Mouse (Mus musculus): ENCODE data around the gene Fibp. TPM values are rescaled to one million over a fixed set of nuclear protein-coding genes. Genes with fewer than 3 reads are reported as not detected.

Gene Fibp
- polyA plus RNA-seq, 1 experiment from 2014 or later, result 151 TPM

DNA sequence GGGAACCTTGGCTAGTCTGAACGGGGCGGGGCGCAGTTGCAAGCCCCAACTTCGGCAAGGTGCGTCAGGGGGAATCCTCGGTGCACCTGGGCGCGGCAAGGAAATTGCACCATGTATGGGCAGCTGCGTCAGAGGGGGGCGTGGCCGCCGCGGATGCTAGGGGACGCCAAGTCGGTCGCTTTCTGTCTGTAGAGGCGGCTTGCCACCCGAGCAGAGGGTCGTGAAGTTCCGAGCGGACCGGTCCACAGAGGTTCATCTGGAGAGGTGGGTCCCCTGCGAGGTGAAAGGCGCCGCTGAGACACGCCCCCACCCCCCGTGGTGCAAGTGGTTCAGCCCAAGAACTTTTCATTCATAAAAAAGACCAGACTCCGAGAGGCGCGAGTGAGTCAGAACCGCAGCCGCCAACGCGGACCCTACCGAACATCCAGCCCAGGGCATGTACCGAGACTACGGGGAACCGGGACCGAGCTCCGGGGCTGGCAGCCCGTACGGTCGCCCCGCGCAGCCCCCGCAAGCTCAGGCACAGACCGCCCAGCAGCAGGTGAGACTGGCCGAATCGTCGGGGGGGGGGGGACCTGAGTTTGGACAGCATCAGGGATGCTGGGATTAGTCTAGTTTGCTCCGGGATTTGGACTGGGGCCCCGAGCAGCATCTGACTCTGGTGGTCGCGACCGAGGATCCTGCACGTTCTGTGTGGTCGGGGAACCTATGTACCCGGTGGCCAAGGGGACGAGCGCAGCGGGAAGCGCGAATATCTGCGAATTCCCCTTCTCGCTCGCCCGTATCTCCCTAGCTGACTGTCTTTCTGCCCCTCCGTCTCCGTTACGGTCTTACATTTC is 12.7 kb upstream of the Fibp start, which contains the start of gene Fosl1:
TSS of gene Fosl1 (plus strand) at position 33 of the 839 bp plus-strand sequence.
- WGBS, result under 1% methylated on average over 70 of the region's 70 CpGs
- peak; percentile 72 for ATAC-seq (ENCODE audit: low FRiP score)
- Histone ChIP-seq H3K27ac (no peak within 1 kb of the TSS), H3K9me3 (ENCODE audit: control insufficient read depth, low read length) (no peaks in the 10 kb centered on the region), H3K4me2 (replicated peaks) (peak within 1 kb of the TSS; percentile 86), H3K27me3 (ENCODE audit: control insufficient read depth, insufficient read depth, low read length) (peaks cover 61% of the 10 kb centered on the region), H3K9ac (peak within 1 kb of the TSS; percentile 44), H3K36me3 (replicated peaks; ENCODE audit: control insufficient read depth, insufficient read depth) (no peaks in the 10 kb centered on the region; the same call in 1 of the 2 replicates), H3K4me3 (replicated peaks; ENCODE audit: low read length) (peak within 1 kb of the TSS; percentile 48), H3K4me1 (replicated peaks; ENCODE audit: control insufficient read depth, insufficient read depth, low read length) (peaks cover 10% of the 10 kb centered on the region; the same call in 1 of the 2 replicates)
- peak; percentile 63 for DNase-seq (ENCODE audit: low spot score)

- H3K4me2 ChIP-seq (replicated peaks), result peak overlapping the region; percentile 86
- H3K36me3 ChIP-seq (replicated peaks; ENCODE audit: control insufficient read depth, insufficient read depth), result peaks cover 3% of the 10 kb centered on the region; the same call in 1 of the 2 replicates
- peak overlapping the region; percentile 44; the same call in 1 of the 2 replicates for H3K9ac ChIP-seq
- peaks cover 61% of the 10 kb centered on the region for H3K27me3 ChIP-seq (ENCODE audit: control insufficient read depth, insufficient read depth, low read length)
- peak overlapping the region; percentile 48 for H3K4me3 ChIP-seq (replicated peaks; ENCODE audit: low read length)
- H3K4me1 ChIP-seq (replicated peaks; ENCODE audit: control insufficient read depth, insufficient read depth, low read length), result peaks cover 10% of the 10 kb centered on the region; the same call in 1 of the 2 replicates
- WGBS, result 8% methylated on average over 36 of the region's 36 CpGs
- ATAC-seq (ENCODE audit: low FRiP score), result no peak
- no peak overlapping the region for H3K27ac ChIP-seq
- no peaks in the 10 kb centered on the region for H3K9me3 ChIP-seq (ENCODE audit: control insufficient read depth, low read length)
- DNase-seq (ENCODE audit: low spot score), result no peak
Observed at GRCm38 (mm10) chr19:5448354-5449150, 11.9 kb upstream of the Fibp start.

- Histone ChIP-seq H3K9me3 (ENCODE audit: control insufficient read depth, low read length) (no peaks in the 10 kb centered on the region), H3K36me3 (replicated peaks; ENCODE audit: control insufficient read depth, insufficient read depth) (peaks cover 14% of the 10 kb centered on the region), H3K27me3 (ENCODE audit: control insufficient read depth, insufficient read depth, low read length) (peaks cover 60% of the 10 kb centered on the region), H3K27ac (no peak overlapping the region), H3K9ac (no peak overlapping the region), H3K4me3 (replicated peaks; ENCODE audit: low read length) (no peak overlapping the region), H3K4me1 (replicated peaks; ENCODE audit: control insufficient read depth, insufficient read depth, low read length) (peaks cover 10% of the 10 kb centered on the region; the same call in 1 of the 2 replicates), H3K4me2 (replicated peaks) (no peak overlapping the region)
- WGBS, result 91% methylated on average over 3 of the region's 3 CpGs
- ATAC-seq (ENCODE audit: low FRiP score), result no peak
- DNase-seq (ENCODE audit: low spot score), result no peak
Observed at GRCm38 (mm10) chr19:5449673-5450072, 10.7 kb upstream of the Fibp start.

DNA sequence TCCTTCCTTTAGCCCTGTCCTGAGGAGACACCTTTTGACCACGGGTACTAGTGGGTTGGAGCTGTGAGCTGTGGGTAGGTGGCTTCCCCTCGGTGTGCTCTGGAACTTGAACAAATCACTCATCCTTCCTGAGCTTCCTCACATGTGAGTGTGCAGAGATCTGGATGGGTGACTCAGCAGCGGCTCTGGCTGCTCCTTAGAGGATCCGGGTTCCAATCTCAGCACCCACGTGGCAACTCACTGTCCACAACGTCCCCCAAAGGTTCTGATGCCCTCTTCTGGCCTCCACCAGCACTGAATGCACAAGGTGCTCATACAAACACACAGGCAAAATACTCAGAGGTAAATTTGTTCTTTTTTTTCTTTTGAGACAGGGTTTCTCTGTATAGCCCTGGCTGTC is 8.6 kb upstream of the Fibp start:
- no peak for ATAC-seq (ENCODE audit: low FRiP score)
- H3K27me3 ChIP-seq (ENCODE audit: control insufficient read depth, insufficient read depth, low read length), result peaks cover 42% of the 10 kb centered on the region
- DNase-seq (ENCODE audit: low spot score), result no peak
- H3K9me3 ChIP-seq (ENCODE audit: control insufficient read depth, low read length), result no peaks in the 10 kb centered on the region
- H3K4me3 ChIP-seq (replicated peaks; ENCODE audit: low read length), result no peak overlapping the region
- no peak overlapping the region for H3K4me2 ChIP-seq (replicated peaks)
- WGBS, result 75% methylated on average over 6 of the region's 6 CpGs
- H3K4me1 ChIP-seq (replicated peaks; ENCODE audit: control insufficient read depth, insufficient read depth, low read length), result peaks cover 28% of the 10 kb centered on the region
- H3K9ac ChIP-seq, result no peak overlapping the region
- no peak overlapping the region for H3K27ac ChIP-seq
- peaks cover 14% of the 10 kb centered on the region for H3K36me3 ChIP-seq (replicated peaks; ENCODE audit: control insufficient read depth, insufficient read depth)

DNA sequence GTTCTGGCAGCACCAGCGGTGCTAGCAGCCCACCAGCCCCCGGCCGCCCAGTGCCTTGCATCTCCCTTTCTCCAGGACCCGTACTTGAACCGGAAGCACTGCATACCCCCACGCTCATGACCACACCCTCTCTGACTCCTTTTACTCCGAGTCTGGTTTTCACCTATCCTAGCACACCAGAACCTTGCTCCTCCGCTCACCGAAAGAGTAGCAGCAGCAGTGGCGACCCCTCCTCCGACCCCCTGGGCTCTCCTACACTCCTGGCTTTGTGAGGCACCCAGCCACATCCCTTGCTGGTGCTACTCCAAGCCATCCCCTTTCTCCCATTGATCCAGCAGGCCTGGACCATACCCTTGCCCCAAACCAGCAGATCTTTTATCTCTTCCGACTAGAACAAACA is 5.4 kb upstream of the Fibp start:
- Histone ChIP-seq H3K4me3 (replicated peaks; ENCODE audit: low read length) (peak overlapping the region; percentile 70; the same call in 1 of the 2 replicates), H3K27ac (no peak overlapping the region), H3K9ac (peak overlapping the region; percentile 81), H3K4me2 (replicated peaks) (peak overlapping the region; percentile 94), H3K4me1 (replicated peaks; ENCODE audit: control insufficient read depth, insufficient read depth, low read length) (peaks cover 29% of the 10 kb centered on the region), H3K27me3 (ENCODE audit: control insufficient read depth, insufficient read depth, low read length) (peaks cover 10% of the 10 kb centered on the region; the same call in 1 of the 2 replicates), H3K36me3 (replicated peaks; ENCODE audit: control insufficient read depth, insufficient read depth) (peaks cover 14% of the 10 kb centered on the region), H3K9me3 (ENCODE audit: control insufficient read depth, low read length) (no peaks in the 10 kb centered on the region)
- no peak for DNase-seq (ENCODE audit: low spot score)
- 85% methylated on average over 12 of the region's 12 CpGs for WGBS
- no peak for ATAC-seq (ENCODE audit: low FRiP score)

- Histone ChIP-seq H3K4me3 (replicated peaks; ENCODE audit: low read length) (peak overlapping the region; percentile 70), H3K4me1 (replicated peaks; ENCODE audit: control insufficient read depth, insufficient read depth, low read length) (peaks cover 30% of the 10 kb centered on the region), H3K27me3 (ENCODE audit: control insufficient read depth, insufficient read depth, low read length) (peaks cover 5% of the 10 kb centered on the region; the same call in 1 of the 2 replicates), H3K9me3 (ENCODE audit: control insufficient read depth, low read length) (no peaks in the 10 kb centered on the region), H3K27ac (peak overlapping the region; percentile 94), H3K4me2 (replicated peaks) (peak overlapping the region; percentile 94), H3K9ac (peak overlapping the region; percentile 81), H3K36me3 (replicated peaks; ENCODE audit: control insufficient read depth, insufficient read depth) (peaks cover 14% of the 10 kb centered on the region)
- no peak for DNase-seq (ENCODE audit: low spot score)
- no peak for ATAC-seq (ENCODE audit: low FRiP score)
- 61% methylated on average over 8 of the region's 8 CpGs for WGBS
Observed at GRCm38 (mm10) chr19:5455568-5455967, 4.8 kb upstream of the Fibp start.

DNA sequence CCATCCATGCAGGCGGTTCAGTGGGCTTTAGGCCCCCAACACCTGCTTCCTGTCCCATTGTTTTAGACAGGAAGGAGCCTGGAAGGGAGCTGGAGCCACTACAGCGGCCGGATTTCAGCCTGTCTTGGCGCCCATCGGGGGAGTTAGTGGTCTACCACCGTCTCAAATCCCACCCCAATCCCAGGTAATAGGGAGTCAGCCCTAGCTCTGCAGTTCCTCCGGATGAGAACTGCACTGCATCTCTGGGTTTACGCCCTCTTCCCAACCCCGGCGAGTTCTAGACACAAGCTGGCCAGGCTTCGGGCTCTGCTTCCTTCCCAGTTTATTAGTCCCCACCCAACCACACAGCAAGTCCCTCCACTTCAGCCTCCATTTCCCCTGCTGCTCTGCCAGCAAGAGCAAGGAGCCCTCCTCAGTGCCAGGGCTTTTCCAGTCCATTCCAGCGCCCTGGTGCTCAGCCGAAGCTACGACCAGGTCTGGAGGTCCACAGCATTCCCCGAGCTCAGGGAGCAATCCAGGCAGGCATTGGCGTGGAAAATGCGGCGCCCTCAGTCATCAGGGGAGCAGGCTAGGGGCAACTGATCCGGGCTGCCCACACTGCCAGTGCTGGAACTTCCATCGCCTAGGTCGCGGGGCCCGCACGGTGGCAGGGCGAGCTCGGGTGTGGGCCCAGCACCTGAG is 4.0 kb upstream of the Fibp start:
- Histone ChIP-seq H3K4me3 (replicated peaks; ENCODE audit: low read length) (peak overlapping the region; percentile 70), H3K36me3 (replicated peaks; ENCODE audit: control insufficient read depth, insufficient read depth) (peaks cover 14% of the 10 kb centered on the region), H3K27me3 (ENCODE audit: control insufficient read depth, insufficient read depth, low read length) (no peaks in the 10 kb centered on the region; the same call in 1 of the 2 replicates), H3K9me3 (ENCODE audit: control insufficient read depth, low read length) (no peaks in the 10 kb centered on the region), H3K4me1 (replicated peaks; ENCODE audit: control insufficient read depth, insufficient read depth, low read length) (peaks cover 36% of the 10 kb centered on the region), H3K9ac (peak overlapping the region; percentile 81), H3K27ac (peak overlapping the region; percentile 94), H3K4me2 (replicated peaks) (peak overlapping the region; percentile 94)
- DNase-seq (ENCODE audit: low spot score), result no peak
- 5% methylated on average over 26 of the region's 26 CpGs for WGBS
- ATAC-seq (ENCODE audit: low FRiP score), result no peak

DNA sequence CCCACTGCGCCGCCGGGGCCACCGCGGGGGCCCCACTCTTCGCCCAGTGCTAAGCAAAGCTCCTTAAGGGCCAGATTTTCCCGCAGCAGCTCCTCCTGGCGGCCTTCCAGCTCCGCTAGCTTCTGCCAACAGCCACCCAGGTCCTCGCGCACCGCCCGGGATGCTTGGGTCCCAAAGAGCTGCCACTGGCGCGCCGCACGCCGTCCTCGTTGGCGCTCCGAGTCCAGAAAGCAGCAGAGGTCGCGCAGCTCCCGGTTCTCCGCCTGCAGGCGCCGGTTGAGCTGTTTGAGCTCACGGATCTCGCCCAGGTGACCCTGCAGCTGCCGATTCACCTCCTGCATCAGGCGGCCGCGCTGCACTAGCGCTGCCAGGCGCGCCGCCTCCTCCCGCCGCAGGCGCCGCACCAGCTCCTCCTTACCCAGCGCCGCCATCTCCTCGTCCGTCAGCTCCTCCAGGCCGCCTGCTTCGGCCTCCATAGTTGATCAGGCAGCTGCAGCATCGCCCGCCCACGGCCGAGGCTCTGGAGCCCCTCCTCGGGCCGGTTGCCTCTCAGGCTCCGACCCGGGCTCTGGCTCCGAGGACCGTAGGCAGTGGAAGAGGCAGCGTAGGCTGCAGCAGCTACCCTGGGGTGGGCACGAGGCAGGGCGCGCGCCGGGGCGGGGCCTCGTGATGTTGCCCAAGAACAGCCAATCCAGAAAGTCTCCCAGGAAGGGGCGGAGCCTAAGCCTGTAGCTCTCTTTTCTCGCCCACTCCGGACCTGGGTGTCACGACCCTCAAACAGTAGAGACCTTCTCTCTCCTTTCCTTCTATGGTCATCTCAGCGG is 3.3 kb upstream of the Fibp start:
- Histone ChIP-seq H3K27me3 (ENCODE audit: control insufficient read depth, insufficient read depth, low read length) (no peaks in the 10 kb centered on the region), H3K36me3 (replicated peaks; ENCODE audit: control insufficient read depth, insufficient read depth) (peaks cover 20% of the 10 kb centered on the region), H3K27ac (peak overlapping the region; percentile 94), H3K4me2 (replicated peaks) (peak overlapping the region; percentile 94), H3K9ac (peak overlapping the region; percentile 81), H3K9me3 (ENCODE audit: control insufficient read depth, low read length) (no peaks in the 10 kb centered on the region), H3K4me3 (replicated peaks; ENCODE audit: low read length) (peak overlapping the region; percentile 70), H3K4me1 (replicated peaks; ENCODE audit: control insufficient read depth, insufficient read depth, low read length) (peaks cover 40% of the 10 kb centered on the region)
- ATAC-seq (ENCODE audit: low FRiP score) (peak; percentile 94), DNase-seq (ENCODE audit: low spot score) (peak; percentile 95)
- WGBS, result under 1% methylated on average over 70 of the region's 70 CpGs
